Mouse (Mus musculus) ES-E14 (cell line): ENCODE results near the gene Wnt11. TPM values are rescaled to one million over a fixed set of nuclear protein-coding genes. Genes with fewer than 3 reads are reported as not detected.

ENCODE experiments used
- DNase-seq: peaks from one replicate; pipeline ENCODE4 v3.0.0-alpha.2; 2013; ENCODE audit warnings: low read depth, low spot score
- H3K27ac ChIP-seq: 2 replicates; pipeline ENCODE4 v1.5.1; 2012; ENCODE audit warnings: low read depth, mild to moderate bottlenecking, low read length, moderate library complexity, mixed read lengths; ENCODE audit not compliant: poor library complexity, insufficient read depth, severe bottlenecking
- H3K36me3 ChIP-seq: 2 replicates; pipeline ENCODE4 v1.6.1; 2012; ENCODE audit warnings: mild to moderate bottlenecking, low read length, moderate library complexity, mixed read lengths; ENCODE audit not compliant: control insufficient read depth, poor library complexity, insufficient read depth, severe bottlenecking
- H3K4me1 ChIP-seq, 2 experiments: fragments of 150-350 bp in 1 of 2; sonication (generic) in 1 of 2; 2 replicates each; pipeline ENCODE4 v1.6.1; 2012; ENCODE audit warnings: low read length in 2 of 2, mild to moderate bottlenecking in 1 of 2, mixed read lengths in 1 of 2; ENCODE audit not compliant: control insufficient read depth in 2 of 2, insufficient read depth in 2 of 2, poor library complexity in 1 of 2
- H3K4me3 ChIP-seq, 2 experiments: fragments of 150-350 bp in 1 of 2; sonication (generic) in 1 of 2; 2 replicates each; pipeline ENCODE4 v1.5.1; 2012; ENCODE audit warnings: low read length in 2 of 2, low read depth in 1 of 2, mild to moderate bottlenecking in 1 of 2, mixed read lengths in 1 of 2; ENCODE audit not compliant: insufficient read depth in 1 of 2, poor library complexity in 1 of 2, severe bottlenecking in 1 of 2
- H3K9ac ChIP-seq: 2 replicates; pipeline ENCODE4 v1.6.1; 2012; ENCODE audit warnings: low read depth, mild to moderate bottlenecking, low read length, mixed read lengths; ENCODE audit not compliant: poor library complexity, insufficient read depth, severe bottlenecking
- H3K9me3 ChIP-seq: fragments of 150-350 bp; sonication (generic); 2 replicates; pipeline ENCODE4 v1.6.1; 2012; ENCODE audit warnings: low read depth, mild to moderate bottlenecking, low read length; ENCODE audit not compliant: control insufficient read depth, insufficient read depth
- CHD2 ChIP-seq: IDR thresholded peaks from 2 replicates; pipeline ENCODE4 v1.6.1; 2014; ENCODE audit warnings: mild to moderate bottlenecking, low read depth, low read length, inconsistent platforms
- HCFC1 ChIP-seq: IDR thresholded peaks from 2 replicates; pipeline ENCODE4 v1.6.1; 2012; ENCODE audit warnings: low read length, inconsistent platforms, borderline replicate concordance; ENCODE audit not compliant: insufficient read depth
- MAFK ChIP-seq: IDR thresholded peaks from 2 replicates; pipeline ENCODE4 v1.6.1; 2014; ENCODE audit warnings: mild to moderate bottlenecking, low read depth, low read length, inconsistent platforms; ENCODE audit not compliant: insufficient read depth
- ZC3H11A ChIP-seq: IDR thresholded peaks from 2 replicates; pipeline ENCODE4 v1.6.1; 2012; ENCODE audit warnings: low read depth, mild to moderate bottlenecking, inconsistent platforms, low read length, borderline replicate concordance
- ZNF384 ChIP-seq: IDR thresholded peaks from 2 replicates; pipeline ENCODE4 v1.6.1; 2012; ENCODE audit warnings: low read depth, low read length, inconsistent platforms
- in situ Hi-C, 2 experiments: fragments of 600-800 bp; cut with MboI; formaldehyde crosslinking; loops; one replicate each; pipeline ENCODE4 v1.15.1; 2025; ENCODE audit warnings: low sequenced_read_pairs in 2 of 2, inconsistent platforms in 1 of 2; ENCODE audit not compliant: unreplicated experiment in 2 of 2
- total RNA-seq: library from RNA; depleted of rRNA; stranded (reverse); fragments of 300-350 nt; gene quantifications from 2 replicates; pipeline ENCODE4 v1.2.3, GENCODE M21; 2012; rRNA removed

The Wnt11 gene
- total RNA-seq, 1 experiment: 3.5 TPM

GRCm38 (mm10) chr7:98895501-98896095 is 60.7 kb downstream of the Wnt11 start:
- no peak for TF ChIP-seq HCFC1
- TF ChIP-seq ZC3H11A: no peak
- TF ChIP-seq CHD2: no peak
- TF ChIP-seq MAFK: no peak
- TF ChIP-seq ZNF384: no peak
- Histone ChIP-seq H3K27ac (no peak overlapping the region), H3K4me3 (no peak overlapping the region), H3K9ac (no peak overlapping the region), H3K9me3 (no peaks in the 10 kb centered on the region), H3K36me3 (no peaks in the 10 kb centered on the region), H3K4me1 (no peaks in the 10 kb centered on the region)
- in situ Hi-C loops: no loop called here
- no peak for DNase-seq

DNA sequence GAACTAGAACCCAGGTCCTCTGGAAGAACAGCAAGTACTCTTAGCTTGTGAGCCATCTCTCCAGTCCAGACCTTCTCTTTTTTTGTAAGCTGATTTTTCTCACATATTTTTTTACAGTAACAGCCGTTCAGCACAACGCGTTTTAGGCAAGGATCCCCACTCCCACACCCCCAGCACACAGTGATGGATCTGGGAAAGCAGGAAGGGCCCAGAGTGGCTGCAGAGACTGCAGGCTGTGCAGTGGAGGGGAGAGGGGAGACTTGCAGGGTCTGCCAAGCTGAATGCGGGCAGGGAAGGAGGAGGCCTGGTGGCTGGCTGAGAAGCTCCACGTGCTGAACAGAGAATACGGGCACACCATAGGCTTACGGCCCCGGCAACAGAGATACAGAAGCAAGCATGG is 62.4 kb downstream of the Wnt11 start:
- DNase-seq: no peak
- Histone ChIP-seq H3K4me1 (no peaks in the 10 kb centered on the region), H3K36me3 (no peaks in the 10 kb centered on the region), H3K9ac (no peak overlapping the region), H3K9me3 (no peaks in the 10 kb centered on the region), H3K27ac (no peak overlapping the region; the same call in 1 of the 2 replicates), H3K4me3 (no peak overlapping the region)
- TF ChIP-seq ZNF384: no peak
- TF ChIP-seq CHD2: no peak
- TF ChIP-seq MAFK: no peak
- TF ChIP-seq HCFC1: no peak
- no peak for TF ChIP-seq ZC3H11A
- in situ Hi-C loops: no loop called here

DNA sequence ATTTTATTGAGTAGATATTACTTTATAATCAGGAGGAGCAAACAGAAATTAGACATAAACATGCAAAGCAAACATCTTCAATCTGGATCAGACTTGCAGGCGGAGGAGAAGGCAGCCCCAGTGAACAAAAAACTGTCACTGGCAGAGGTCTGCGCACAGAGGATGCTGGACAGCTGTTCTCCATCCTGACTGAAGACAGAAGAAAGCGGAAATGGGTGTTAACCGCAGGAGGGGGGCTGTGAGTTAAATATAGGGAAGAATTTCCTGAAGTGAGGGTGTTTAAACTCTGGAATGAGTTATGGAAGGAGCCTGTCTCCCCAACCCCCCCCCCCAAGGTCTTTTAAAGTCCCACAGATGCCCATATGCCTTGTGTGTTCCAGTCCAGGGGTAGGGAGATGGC is 64.9 kb downstream of the Wnt11 start:
- Histone ChIP-seq H3K4me3 (no peak overlapping the region), H3K9ac (no peak overlapping the region), H3K9me3 (no peaks in the 10 kb centered on the region), H3K4me1 (no peaks in the 10 kb centered on the region), H3K36me3 (no peaks in the 10 kb centered on the region), H3K27ac (no peak overlapping the region)
- TF ChIP-seq MAFK: no peak
- no peak for TF ChIP-seq ZNF384
- TF ChIP-seq HCFC1: no peak
- TF ChIP-seq CHD2: no peak
- TF ChIP-seq ZC3H11A: no peak
- no peak for DNase-seq
- in situ Hi-C loops: no loop called here

- in situ Hi-C loops: no loop called here
- TF ChIP-seq ZNF384 (no peak), ZC3H11A (0 out of 2 replicates have a peak, but pooled peaks have one; percentile 16)
- H3K4me1 ChIP-seq: no peaks in the 10 kb centered on the region
Measured at GRCm38 (mm10) chr7:98901120-98901519, 66.2 kb downstream of the Wnt11 start.

GRCm38 (mm10) chr7:98903884-98904283 is 69.0 kb downstream of the Wnt11 start:
- in situ Hi-C loops: no loop called here
- H3K4me1 ChIP-seq: no peaks in the 10 kb centered on the region
- no peak overlapping the region for H3K9ac ChIP-seq
- TF ChIP-seq MAFK: no peak
- no peak for TF ChIP-seq CHD2
- TF ChIP-seq ZC3H11A: no peak
- TF ChIP-seq ZNF384: no peak
- TF ChIP-seq HCFC1: no peak
- no peak for DNase-seq
- H3K4me3 ChIP-seq: no peak overlapping the region
- no peaks in the 10 kb centered on the region for H3K36me3 ChIP-seq
- no peak overlapping the region for H3K27ac ChIP-seq
- no peaks in the 10 kb centered on the region for H3K9me3 ChIP-seq

More at GRCm38 (mm10) chr7:98901120-98901519, 66.2 kb downstream of the Wnt11 start:
- Histone ChIP-seq H3K27ac (no peak overlapping the region), H3K36me3 (no peaks in the 10 kb centered on the region), H3K9ac (no peak overlapping the region), H3K9me3 (no peaks in the 10 kb centered on the region), H3K4me3 (no peak overlapping the region)
- DNase-seq: peak; percentile 9

Other genes starting within 250 kb of the Wnt11 start
- gene Emsy, start 178.3 kb upstream of the Wnt11 start, total RNA-seq: 25.5 and 30.7 TPM in 2 replicates
- gene Thap12, start 132.0 kb upstream of the Wnt11 start, total RNA-seq: 19.9 and 29.9 TPM in 2 replicates